Mouse (Mus musculus) bone marrow, adult 2 months (tissue): Measurements from ENCODE around the gene Pcsk2.

Experiments
- CTCF ChIP-seq: fragments of 200-500 bp; IDR thresholded peaks from 2 replicates; pipeline ENCODE4 v1.5.1; 2011; ENCODE audit warnings: low read length, control low read depth; ENCODE audit not compliant: control insufficient read depth, insufficient read depth
- POLR2A ChIP-seq: fragments of 200-500 bp; IDR thresholded peaks from 2 replicates; pipeline ENCODE4 v1.6.1; 2011; ENCODE audit warnings: low read depth, mild to moderate bottlenecking, control low read depth, low read length, borderline replicate concordance; ENCODE audit not compliant: control insufficient read depth

DNA sequence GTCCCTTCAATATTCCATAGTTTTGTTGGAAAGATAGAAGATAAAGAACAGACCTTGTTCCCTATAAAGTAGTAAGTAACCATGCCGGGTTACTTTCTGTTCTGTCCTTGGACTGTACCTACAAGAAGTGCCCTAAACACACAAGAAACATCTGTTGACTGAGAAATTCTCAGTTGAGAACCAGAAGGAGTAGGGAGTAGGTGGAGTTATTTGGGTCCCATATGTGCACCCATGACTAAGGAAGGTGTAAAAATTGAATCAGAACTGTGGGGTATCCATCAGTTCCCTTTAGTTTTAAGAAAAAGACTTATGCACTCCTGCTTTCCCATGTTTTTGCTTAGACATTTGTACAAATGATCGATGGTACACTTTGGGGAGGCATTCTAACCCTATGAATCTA is 137.6 kb downstream of the Pcsk2 start:
- TF ChIP-seq POLR2A (no peak), CTCF (no peak)
